Mouse (Mus musculus): ENCODE data around the gene Carm1.

- no peak for TF ChIP-seq CTCF (IDR thresholded peaks at IDR 0.05; ENCODE audit: low read depth, low read length)
- no peak for TF ChIP-seq POLR2A (IDR thresholded peaks at IDR 0.05; ENCODE audit: borderline replicate concordance, low read depth, low read length)
These were observed 63.2 kb downstream of the Carm1 start for GRCm38 (mm10) chr9:21609861-21610260.

All from bone marrow macrophage, adult 2 months (primary cell).